Mouse (Mus musculus) urinary bladder, adult 2 months (tissue): ENCODE data around the gene Sost. TPM values are rescaled to one million over a fixed set of nuclear protein-coding genes. Genes with fewer than 3 reads are reported as not detected.

ENCODE experiments used
- DNase-seq: peaks from one replicate; pipeline ENCODE4 v3.0.0; 2022; ENCODE audit warnings: low spot score
- polyA plus RNA-seq: library from polyadenylated mRNA; depleted of rRNA; stranded (reverse); fragments of >200 nt; gene quantifications from 2 replicates; pipeline ENCODE4 v1.2.3, GENCODE M21; 2012; rRNA removed

Sost gene
- polyA plus RNA-seq, 1 experiment = 0.03 TPM

GRCm38 (mm10) chr11:101946525-101946924 is 20.3 kb downstream of the Sost start:
- DNase-seq = no peak

GRCm38 (mm10) chr11:101943055-101943454 is 23.8 kb downstream of the Sost start:
- no peak for DNase-seq

GRCm38 (mm10) chr11:101937108-101937507 is 29.7 kb downstream of the Sost start:
- DNase-seq = no peak

DNA sequence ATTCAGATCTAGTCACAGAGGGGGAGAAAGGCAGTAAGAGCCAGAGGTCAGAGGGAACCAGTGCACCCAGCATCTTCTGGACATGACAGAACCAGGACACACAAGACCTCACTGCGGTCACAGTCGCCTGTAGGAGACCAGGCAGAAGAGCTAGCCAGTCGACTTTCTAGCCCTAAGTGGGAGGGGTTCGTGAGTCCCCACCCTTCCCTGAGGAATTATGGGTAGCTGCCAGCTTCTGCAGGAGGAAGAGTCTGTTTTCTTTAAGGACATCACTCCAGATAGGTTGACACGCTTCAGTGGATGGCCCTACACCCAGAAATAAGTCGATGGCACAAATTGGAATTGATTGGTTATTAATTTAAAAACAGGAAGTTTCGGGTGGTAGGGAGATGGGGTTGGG is 30.4 kb downstream of the Sost start:
- DNase-seq = no peak

DNA sequence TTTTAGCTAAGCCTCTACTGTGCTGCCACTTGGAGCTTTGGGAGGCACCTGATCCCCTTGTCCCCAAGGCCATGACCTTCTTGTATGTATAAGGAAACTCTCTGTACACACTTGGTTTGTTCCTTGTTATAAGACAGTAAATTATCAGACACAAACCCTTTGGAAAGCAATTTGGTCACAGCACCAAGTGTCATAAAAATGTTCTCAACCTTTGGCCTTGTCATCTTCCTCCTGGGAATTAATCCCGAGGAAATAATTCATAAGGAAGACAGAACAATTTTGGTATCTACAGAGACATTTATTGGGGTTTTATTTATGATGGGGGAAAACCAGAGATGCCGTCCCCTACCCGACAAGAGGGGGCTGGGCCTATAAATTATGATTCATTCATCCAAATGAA is 31.1 kb downstream of the Sost start:
- no peak for DNase-seq

DNA sequence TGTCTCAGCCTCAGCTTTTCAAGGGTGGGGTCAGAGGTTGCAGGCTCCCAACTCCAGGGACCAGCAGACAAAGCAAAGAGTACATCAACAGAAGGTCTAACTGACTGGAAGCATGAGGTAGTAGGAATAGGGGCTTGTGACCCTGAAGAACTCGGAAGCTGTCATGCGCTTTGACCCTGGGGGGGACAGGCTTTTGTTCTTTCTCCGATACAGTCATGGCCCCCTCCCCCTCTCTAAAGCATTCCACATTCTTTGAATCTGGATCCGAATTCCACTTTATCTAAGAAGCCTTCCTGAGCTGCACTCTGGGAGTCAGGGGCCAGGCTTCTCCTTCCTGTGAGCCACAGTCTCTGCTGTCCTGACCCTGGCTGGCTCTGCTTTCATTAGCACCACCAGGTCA is 34.8 kb downstream of the Sost start:
- no peak for DNase-seq

DNA sequence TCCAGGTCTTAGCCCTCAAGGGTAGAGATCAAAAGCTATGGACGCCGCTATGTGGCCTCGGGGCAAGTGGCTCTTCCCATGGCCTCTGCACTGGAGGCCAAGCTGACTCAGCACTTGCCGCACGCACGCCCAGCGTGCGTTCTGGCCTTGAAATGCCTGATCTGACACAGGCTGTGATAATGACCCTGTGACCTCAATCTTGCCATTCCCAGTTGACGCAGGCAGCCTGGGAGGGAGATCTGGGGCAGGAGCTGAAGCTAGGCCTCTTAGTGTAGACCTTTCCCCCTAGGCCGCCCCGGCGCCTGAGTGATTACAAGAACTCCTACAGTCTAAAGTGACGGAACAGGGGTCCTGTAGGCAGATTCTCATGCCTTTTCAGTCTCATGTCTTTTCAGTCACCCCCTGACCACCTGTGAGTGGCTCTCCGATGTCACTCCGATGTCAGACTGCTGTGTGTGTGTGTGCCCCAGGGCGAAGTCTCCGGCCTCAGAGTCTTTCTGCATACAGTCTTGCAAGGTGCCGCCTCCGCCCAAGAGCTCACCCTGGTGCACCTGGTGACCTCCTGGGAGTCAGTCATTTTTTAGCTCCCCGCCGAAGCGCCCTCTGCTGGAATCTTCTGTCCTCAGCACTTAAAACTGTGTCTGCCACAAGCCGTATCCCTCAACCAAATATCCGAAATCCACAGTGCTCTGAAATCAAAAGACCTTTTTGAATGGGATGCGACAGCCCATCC is 38.6 kb downstream of the Sost start:
- DNase-seq = no peak

GRCm38 (mm10) chr11:101926951-101927589 is 39.7 kb downstream of the Sost start:
- DNase-seq = no peak

DNA sequence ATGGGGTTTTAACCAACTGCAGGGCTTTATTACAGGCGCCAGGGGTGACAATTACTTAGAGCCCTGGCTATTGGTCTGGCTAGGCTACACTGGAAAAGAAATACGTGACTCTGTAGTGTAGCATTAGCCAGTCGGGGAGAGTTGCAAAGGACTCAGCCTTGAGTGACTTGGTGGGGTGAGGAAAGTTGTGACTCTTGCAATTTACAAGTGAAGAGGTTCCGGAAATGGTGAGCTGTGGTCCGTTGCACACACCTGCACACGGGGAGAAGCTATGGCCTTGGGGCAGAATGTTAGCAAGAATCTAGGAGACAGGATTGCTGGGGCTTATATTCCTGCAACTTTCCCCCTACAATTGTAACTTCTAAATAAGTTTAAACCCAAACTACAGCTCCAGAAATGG is 41.2 kb downstream of the Sost start:
- DNase-seq = no peak

GRCm38 (mm10) chr11:101924441-101924976 is 42.3 kb downstream of the Sost start:
- DNase-seq = no peak

- no peak for DNase-seq
Measured at GRCm38 (mm10) chr11:101923988-101924387, 42.8 kb downstream of the Sost start.

- no peak for DNase-seq
Measured at GRCm38 (mm10) chr11:101921361-101921952, 45.4 kb downstream of the Sost start.

- DNase-seq = peak; percentile 62
Measured at GRCm38 (mm10) chr11:101919660-101920059, 47.2 kb downstream of the Sost start.

DNA sequence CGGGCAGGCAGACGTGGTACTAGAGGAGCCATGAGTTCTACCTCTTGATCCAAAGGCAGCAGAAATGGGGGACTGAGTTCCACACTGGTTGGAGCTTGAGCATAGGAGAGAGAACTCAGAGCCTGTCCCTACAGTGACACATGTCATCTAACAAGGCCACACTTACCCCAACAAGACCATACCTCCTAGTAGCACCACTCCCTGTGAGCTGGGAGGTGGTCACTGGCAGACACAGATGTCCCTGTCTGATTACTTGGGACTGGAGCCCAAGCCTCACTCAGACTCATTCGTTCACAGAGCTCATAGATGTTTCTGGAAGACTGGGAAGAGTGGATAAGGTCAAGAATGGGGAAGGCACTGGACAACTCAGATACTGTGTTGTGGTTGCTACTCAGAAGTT is 48.2 kb downstream of the Sost start:
- DNase-seq = no peak

DNA sequence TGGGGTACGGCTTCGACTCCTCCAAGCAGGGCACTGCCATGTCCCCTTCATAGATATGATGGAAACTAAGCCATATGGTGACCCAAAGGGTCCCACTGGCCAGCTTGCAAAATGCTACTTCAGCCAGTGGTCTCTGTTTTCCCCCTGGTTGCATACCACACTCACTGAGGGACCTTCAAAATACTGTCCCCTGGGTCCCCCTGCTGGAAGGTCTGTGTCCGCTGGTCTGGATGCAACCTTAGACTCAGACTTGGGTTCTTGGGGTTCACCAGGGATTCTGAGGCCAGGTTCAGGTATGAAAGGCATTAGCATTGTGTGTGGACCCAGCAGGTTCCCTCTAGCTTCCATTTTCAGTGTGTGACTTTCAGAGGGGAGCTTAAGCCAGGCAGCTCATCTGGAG is 50.0 kb downstream of the Sost start:
- no peak for DNase-seq

DNA sequence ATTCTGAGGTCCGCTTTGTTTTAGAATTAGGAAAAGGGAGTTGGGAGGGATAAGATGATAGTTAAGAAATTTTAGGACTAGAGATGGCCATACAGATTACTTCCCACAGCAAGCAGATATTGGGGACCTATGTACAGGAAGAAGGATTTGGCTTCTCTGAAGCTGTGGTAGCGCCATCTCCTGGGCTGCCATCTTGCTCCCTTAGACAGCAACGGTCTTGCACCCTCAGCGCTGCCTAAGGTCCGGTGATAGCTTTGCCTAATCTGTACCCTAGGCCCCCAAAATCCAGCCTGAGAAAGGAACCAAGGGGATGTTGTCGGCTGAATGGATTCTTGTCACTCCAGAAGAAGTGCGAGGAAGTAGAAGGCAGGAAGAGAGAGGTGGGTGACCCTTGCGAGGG is 53.2 kb downstream of the Sost start:
- no peak for DNase-seq

Other genes starting within 250 kb of the Sost start
- 14.7 and 15.4 TPM in 2 replicates for gene Dhx8, start 234.1 kb downstream of the Sost start, polyA plus RNA-seq
- gene Etv4, start 181.6 kb downstream of the Sost start, polyA plus RNA-seq = 0.44 and 0.65 TPM in 2 replicates
- gene Meox1, start 72.6 kb downstream of the Sost start, polyA plus RNA-seq = 2.8 and 2.9 TPM in 2 replicates
- gene Cfap97d1, start 17.3 kb upstream of the Sost start, polyA plus RNA-seq = not detected in 2 replicates
- 55.8 and 62.7 TPM in 2 replicates for gene Dusp3, start 20.0 kb upstream of the Sost start, polyA plus RNA-seq
- gene Mpp3, start 61.4 kb upstream of the Sost start, polyA plus RNA-seq = 1.2 and 1.4 TPM in 2 replicates
- 15.3 and 19.8 TPM in 2 replicates for gene Cd300lg, start 74.5 kb upstream of the Sost start, polyA plus RNA-seq
- gene Mpp2, start 121.5 kb upstream of the Sost start, polyA plus RNA-seq = 18.9 and 21.0 TPM in 2 replicates
- 0.19 and 0.51 TPM in 2 replicates for gene Ppy, start 134.3 kb upstream of the Sost start, polyA plus RNA-seq
- not detected in 2 replicates for gene Pyy, start 140.8 kb upstream of the Sost start, polyA plus RNA-seq
- gene Nags, start 178.5 kb upstream of the Sost start, polyA plus RNA-seq = 0.07 and 0.15 TPM in 2 replicates
- 15.0 and 17.4 TPM in 2 replicates for gene Tmem101, start 189.4 kb upstream of the Sost start, polyA plus RNA-seq
- 29.9 and 32.4 TPM in 2 replicates for gene Lsm12, start 218.3 kb upstream of the Sost start, polyA plus RNA-seq
- 73.3 and 80.1 TPM in 2 replicates for gene G6pc3, start 222.6 kb upstream of the Sost start, polyA plus RNA-seq